Mouse (Mus musculus): ENCODE measurements around the gene Hgf.

DNA sequence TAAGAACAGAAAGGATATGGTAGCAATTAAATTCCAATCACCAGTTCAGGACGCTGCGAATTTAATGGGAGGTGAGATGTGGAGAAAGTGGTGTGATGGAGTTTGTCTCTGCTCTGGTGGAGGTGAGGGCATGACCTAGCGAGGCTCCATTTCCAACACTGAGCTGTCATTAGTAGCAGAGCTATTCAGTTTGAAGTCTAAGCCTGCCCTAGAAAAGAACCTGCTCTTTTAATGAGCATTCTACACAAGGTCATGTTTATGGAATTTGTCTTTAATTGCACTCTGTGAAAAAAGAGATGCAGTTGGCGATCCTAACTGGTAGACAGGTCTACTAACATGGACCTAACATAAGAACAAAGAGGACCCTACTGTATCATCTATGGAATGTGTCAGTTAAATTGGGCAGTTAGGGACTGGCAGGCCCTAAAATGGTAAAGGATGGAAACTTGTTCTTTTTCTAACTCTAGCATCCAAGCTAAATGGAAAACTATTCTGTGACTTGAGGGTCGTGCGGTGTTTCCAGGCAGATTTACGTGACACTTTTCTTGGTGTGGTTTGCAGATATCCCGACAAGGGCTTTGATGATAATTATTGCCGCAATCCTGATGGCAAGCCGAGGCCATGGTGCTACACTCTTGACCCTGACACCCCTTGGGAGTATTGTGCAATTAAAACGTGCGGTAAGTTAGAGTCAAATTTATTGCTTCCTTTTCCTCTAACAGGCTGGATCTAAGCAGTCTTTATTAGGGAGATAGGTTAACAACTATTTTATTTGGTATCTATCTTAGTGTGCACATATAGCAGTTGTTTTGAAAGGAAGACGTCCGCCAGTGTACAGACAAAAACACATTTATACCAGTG is 24.8 kb downstream of the Hgf start:
- no peak for TF ChIP-seq CTCF (conservative IDR thresholded peaks at IDR 0.05; ENCODE audit: low read length)
- TF ChIP-seq POU5F1 (IDR thresholded peaks at IDR 0.05; ENCODE audit: borderline replicate concordance, low read length) = no peak
- no peak for TF ChIP-seq NANOG (IDR thresholded peaks at IDR 0.05; ENCODE audit: borderline replicate concordance, low read length)

Data from E14TG2a.4 (cell line).